Mouse (Mus musculus): ENCODE results near the gene Dcbld1.

Gene Dcbld1

DNA sequence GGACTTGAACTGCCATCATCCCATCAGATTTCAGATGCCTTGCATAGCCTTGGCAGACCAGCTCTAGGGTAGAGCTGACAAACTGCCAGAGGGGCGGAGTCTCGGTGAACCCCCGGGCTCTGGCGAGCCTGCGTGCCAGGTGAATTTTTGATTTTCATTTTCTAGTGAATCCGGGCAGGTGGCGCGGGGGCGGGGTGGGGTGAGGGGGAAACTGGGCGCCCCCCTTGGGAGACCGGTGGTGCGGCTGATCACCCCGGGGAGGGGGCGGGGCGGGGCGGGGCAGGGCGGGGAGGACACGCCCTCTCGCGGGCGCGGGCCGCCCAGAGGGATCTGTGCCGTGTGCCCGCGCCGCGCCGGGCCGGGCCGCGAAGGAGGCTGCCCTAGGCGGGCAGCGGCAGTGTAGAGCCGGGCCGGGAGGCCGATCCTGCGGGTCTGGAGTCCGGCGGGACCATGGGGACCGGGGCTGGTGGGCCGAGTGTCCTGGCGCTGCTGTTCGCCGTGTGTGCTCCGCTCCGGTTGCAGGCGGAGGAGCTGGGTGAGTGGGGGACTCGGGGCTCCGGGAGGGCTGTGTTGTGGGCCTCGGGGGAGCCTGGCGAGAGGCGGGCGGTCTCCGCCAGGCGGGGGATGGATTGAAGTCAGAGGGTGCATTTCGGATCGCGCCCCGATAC lies at the start of gene Dcbld1:
Gene Dcbld1, plus strand, starts transcription at position 319 of the 668 bp plus-strand sequence.
- ChIA-PET POLR2A (interaction anchor here (0.5 to 6.0 kb wide), 49 partner anchors 9 to 1295 kb away, joined by 3 to 63 read pairs (median 4); partner anchors contain the start of genes Gopc (in 3 of the 4) and Nus1 (in 2 of the 4)), CTCF (interaction anchor here in 3 of 4 experiments (0.6 to 2.6 kb wide), 26 partner anchors 9 to 149 kb away, joined by 3 to 14 read pairs (median 4); partner anchors contain the start of gene Gopc (in 1 of the 3))

DNA sequence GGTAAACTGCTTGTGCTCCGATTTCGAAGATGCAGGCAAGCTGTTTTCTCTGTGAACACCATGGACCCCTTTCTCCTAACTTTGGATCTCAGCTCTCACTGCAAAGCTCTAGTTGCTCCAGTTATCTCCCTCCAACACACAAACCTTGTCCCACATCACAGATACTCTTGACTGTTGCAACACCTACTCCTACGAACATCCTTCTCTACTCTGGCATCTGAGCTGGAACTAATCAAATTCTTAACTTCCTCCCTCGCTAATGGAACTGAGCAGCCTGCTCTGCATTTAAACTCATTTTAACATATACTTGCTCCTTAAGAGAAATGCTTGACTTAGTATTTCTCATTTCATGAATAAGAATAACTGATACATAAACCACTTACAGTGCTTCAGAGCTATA lies 47.5 kb upstream of the Dcbld1 start:
- CTCF ChIA-PET: interaction anchor here in 1 of 4 experiments (1.1 kb wide), 1 partner anchor 166 kb away, joined by 4 read pairs; no protein-coding TSS in a partner anchor

GRCm38 (mm10) chr10:52194957-52195852 lies 38.2 kb upstream of the Dcbld1 start, which contains the start of gene Ros1:
Gene Ros1 (minus strand): TSS chr10:52195244.
- CTCF ChIA-PET: interaction anchor here in 1 of 4 experiments (1.6 kb wide), 1 partner anchor 22 kb away, joined by 5 read pairs; no protein-coding TSS in a partner anchor
- POLR2A ChIA-PET: interaction anchor here in 1 of 4 experiments (1.0 kb wide), 1 partner anchor 157 kb away, joined by 7 read pairs; no protein-coding TSS in a partner anchor

More for the DNA sequence above, 47.5 kb upstream of the Dcbld1 start:
- POLR2A ChIA-PET: no interaction called here

- CTCF ChIA-PET: interaction anchor here in 2 of 4 experiments (1.0 to 3.6 kb wide), 2 partner anchors 12 kb away, joined by 3 to 18 read pairs; no protein-coding TSS in a partner anchor
- POLR2A ChIA-PET: interaction anchor here in 1 of 4 experiments (1.6 kb wide), 1 partner anchor 10 kb away, joined by 4 read pairs; no protein-coding TSS in a partner anchor
Observed at GRCm38 (mm10) chr10:52204006-52204405, 29.4 kb upstream of the Dcbld1 start.

DNA sequence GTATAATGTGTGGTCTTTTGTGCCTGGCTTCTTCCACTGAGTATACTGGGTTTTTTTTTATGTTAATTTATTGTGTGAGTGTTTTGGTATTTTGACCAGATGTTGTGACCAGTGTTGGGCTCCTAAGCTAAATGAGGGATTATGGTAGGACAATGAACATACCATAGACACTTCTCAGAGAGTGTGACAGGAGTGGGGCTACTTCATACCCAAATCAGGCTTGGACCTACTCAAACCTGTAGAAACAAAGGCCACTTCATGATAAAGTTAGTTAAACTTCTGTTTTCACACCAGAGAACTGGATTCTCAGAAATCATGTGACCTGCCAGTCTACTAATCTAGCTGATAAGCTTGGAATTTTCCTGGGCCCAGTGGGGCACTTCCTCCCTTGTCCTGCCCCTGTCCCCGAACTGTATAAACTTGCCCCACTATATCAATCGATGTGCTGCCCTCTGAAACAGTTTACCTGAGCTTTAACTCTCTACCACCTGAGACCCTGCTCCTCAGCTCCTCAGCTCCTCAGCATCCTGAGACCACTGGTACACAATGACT lies 18.1 kb upstream of the Dcbld1 start:
- ChIA-PET POLR2A (interaction anchor here in 1 of 4 experiments (1.6 kb wide), 1 partner anchor 11 kb away, joined by 4 read pairs; no protein-coding TSS in a partner anchor), CTCF (interaction anchor here in 3 of 4 experiments (0.8 to 3.6 kb wide), 9 partner anchors 17 to 167 kb away, joined by 3 to 24 read pairs (median 6); partner anchors contain the start of gene Gopc (in 2 of the 3))

DNA sequence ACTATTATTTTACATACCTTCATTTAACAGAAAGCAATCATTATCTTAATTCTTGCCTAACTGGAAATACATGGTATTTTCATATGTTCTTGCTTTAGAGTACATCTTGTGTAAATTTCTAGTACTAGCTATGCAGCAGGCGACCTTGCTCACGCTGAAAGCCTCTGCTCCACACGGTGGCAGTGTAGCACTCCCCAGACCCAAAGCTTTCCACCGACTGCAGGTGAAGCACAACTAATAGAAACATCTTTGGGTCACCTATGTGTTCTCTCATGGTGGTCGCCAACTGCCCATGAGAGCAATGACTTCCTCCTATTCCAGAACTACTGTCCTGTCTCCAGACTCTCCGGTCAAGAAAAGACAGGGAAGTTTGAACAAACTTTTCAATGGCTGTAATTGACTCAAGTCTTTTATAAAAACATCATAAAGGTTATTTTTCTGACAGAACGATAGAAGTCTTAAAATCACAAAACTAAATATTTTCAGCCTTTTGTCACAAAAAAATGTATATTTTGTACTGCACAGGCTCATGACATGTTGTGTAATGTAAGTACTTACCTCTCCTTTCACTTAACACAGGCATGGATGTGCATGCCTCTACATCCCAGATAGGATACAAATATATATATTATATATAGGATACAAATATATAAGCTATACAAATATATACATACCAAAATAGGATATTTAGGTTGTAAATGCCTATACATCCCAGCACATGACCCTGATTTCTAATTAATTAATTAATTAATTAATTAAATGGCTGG lies 16.4 kb upstream of the Dcbld1 start:
- POLR2A ChIA-PET: interaction anchor here (0.5 to 1.9 kb wide), 15 partner anchors 16 to 209 kb away, joined by 3 to 18 read pairs (median 3); partner anchors contain the start of genes Gopc (in 2 of the 4) and Dcbld1 (in 1 of the 4)

GRCm38 (mm10) chr10:52217564-52217934 lies 15.9 kb upstream of the Dcbld1 start:
- POLR2A ChIA-PET: interaction anchor here in 2 of 4 experiments (0.6 to 1.9 kb wide), 6 partner anchors 16 to 167 kb away, joined by 3 to 18 read pairs (median 4); partner anchors contain the start of genes Dcbld1 (in 1 of the 2) and Gopc (in 1 of the 2)
- CTCF ChIA-PET: interaction anchor here (0.9 to 3.6 kb wide), 15 partner anchors 15 to 175 kb away, joined by 3 to 27 read pairs (median 8); partner anchors contain the start of genes Gopc (in 2 of the 4) and Dcbld1 (in 1 of the 4)

More for the DNA sequence above, 16.4 kb upstream of the Dcbld1 start:
- CTCF ChIA-PET: interaction anchor here (0.5 to 3.6 kb wide), 64 partner anchors 10 to 200 kb away, joined by 3 to 27 read pairs (median 4); partner anchors contain the start of genes Gopc (in 4 of the 4), Nus1 (in 2 of the 4), Dcbld1 (in 1 of the 4) and Ros1 (in 1 of the 4)

GRCm38 (mm10) chr10:52219600-52219999 lies 13.8 kb upstream of the Dcbld1 start:
- ChIA-PET CTCF (no interaction called here), POLR2A (interaction anchor here in 1 of 4 experiments (1.0 to 1.1 kb wide), 2 partner anchors 13 to 162 kb away, joined by 4 read pairs; partner anchors contain the start of gene Gopc)

DNA sequence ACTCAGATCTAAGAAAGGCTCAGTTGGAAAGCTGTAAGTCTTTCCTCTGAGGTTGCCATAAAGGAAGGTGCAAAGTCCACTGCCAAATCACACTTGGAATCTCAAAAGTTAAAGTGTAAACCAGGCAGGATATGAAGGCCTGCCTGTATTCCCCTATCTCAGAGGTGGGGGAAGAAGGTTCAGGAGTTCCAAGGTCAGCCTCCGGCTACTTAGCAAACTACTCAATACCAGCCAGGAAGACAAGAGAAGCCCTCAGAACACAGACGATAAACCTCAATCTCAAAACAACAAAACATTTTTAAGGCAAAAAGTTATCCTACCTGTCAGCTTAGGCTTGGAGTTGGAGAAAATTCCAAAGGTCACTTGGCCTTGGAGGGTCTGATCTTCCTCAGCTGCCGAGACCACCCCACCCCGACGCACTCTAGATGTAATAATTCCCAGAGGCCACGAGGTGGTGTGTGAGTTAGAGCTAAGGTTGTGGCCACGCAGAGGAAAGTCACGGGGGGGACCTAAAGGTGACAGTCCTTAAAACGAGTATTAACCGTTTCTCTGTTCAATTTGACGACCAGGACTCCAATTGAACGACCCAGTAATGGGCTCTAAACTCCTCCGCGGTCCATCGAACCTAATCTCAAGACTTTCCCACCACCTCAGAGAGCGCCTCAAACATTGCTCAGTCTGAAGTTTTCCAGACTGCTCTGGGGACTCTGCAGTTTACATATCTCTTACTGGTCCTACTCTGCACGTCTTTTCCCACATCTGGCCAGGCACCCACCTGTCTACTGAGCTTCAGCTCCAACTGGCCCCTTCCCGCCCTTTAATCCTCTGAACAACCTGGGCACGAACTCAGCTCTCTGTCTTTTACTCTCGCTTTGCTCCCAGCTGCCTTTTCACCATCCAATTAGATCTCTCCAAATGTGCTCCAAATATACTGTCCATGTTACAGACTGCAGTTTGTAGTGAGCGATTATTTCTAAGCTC lies 933 bp upstream of the Dcbld1 start:
- CTCF ChIA-PET: interaction anchor here (0.5 to 2.6 kb wide), 32 partner anchors 10 to 150 kb away, joined by 3 to 14 read pairs (median 4); partner anchors contain the start of gene Gopc (in 1 of the 4)
- POLR2A ChIA-PET: interaction anchor here (0.5 to 6.0 kb wide), 45 partner anchors 10 to 1294 kb away, joined by 3 to 63 read pairs (median 4); partner anchors contain the start of genes Gopc (in 3 of the 4) and Nus1 (in 2 of the 4)

GRCm38 (mm10) chr10:52233969-52234653 lies 692 bp downstream of the Dcbld1 start:
- ChIA-PET POLR2A (interaction anchor here (0.6 to 6.0 kb wide), 31 partner anchors 9 to 184 kb away, joined by 3 to 63 read pairs (median 5); partner anchors contain the start of genes Gopc (in 2 of the 4) and Nus1 (in 1 of the 4)), CTCF (interaction anchor here in 2 of 4 experiments (1.0 to 2.6 kb wide), 8 partner anchors 12 to 119 kb away, joined by 3 to 13 read pairs (median 6); no protein-coding TSS in a partner anchor)

DNA sequence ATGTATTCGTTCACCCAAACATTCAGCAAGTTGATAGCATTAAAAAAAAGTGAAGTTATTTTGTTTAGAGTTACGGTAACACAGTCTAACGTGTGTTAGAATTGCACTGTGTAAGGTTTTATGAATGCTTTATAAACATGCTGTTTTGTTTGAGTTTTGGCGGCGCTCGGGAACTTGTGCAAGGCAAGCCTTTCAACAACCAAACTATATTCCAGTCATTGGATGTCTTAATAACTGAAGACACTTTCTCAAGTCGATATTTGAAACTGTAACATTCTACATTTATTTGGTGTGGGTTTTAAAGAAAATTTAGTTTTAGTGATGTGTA lies 1.2 kb downstream of the Dcbld1 start:
- ChIA-PET POLR2A (interaction anchor here (0.6 to 6.0 kb wide), 19 partner anchors 9 to 183 kb away, joined by 3 to 63 read pairs (median 5); partner anchors contain the start of gene Nus1 (in 1 of the 4)), CTCF (interaction anchor here in 2 of 4 experiments (0.6 to 1.6 kb wide), 2 partner anchors 119 to 148 kb away, joined by 3 to 4 read pairs; no protein-coding TSS in a partner anchor)

GRCm38 (mm10) chr10:52235461-52235860 lies 2.0 kb downstream of the Dcbld1 start:
- ChIA-PET CTCF (interaction anchor here in 2 of 4 experiments (0.7 kb wide), 2 partner anchors 49 to 91 kb away, joined by 3 to 7 read pairs; no protein-coding TSS in a partner anchor), POLR2A (interaction anchor here in 3 of 4 experiments (0.6 to 6.0 kb wide), 8 partner anchors 10 to 1642 kb away, joined by 3 to 63 read pairs (median 6); no protein-coding TSS in a partner anchor)

DNA sequence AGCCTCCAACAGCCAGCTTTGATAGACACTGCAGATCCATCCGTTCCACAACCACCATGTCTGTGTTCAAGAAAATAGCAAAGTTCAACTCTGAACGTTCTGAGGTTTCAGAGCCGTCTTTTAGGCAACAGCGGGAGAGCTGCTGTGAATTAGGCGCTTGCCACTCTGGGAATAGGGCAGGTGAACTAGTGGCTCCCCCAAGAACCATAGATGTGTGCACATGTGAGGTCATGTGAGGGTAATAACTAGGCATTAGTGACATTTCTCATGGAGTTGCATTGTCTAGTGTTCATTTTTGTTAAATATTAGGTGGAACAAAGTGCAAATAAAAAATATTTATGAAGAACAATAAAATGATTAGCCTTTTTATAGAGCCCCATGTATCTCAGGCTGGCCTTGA lies 8.6 kb downstream of the Dcbld1 start:
- ChIA-PET POLR2A (interaction anchor here (0.6 to 7.0 kb wide), 9 partner anchors 7 to 73 kb away, joined by 3 to 63 read pairs (median 5); partner anchors contain the start of gene Dcbld1 (in 2 of the 4)), CTCF (interaction anchor here in 1 of 4 experiments (1.0 kb wide), 2 partner anchors 9 to 36 kb away, joined by 4 read pairs; partner anchors contain the start of gene Dcbld1)

GRCm38 (mm10) chr10:52242680-52243323 lies 9.4 kb downstream of the Dcbld1 start:
- CTCF ChIA-PET: interaction anchor here in 3 of 4 experiments (0.9 to 1.2 kb wide), 4 partner anchors 10 to 26 kb away, joined by 3 to 4 read pairs (median 3); partner anchors contain the start of gene Dcbld1 (in 2 of the 3)
- POLR2A ChIA-PET: interaction anchor here (0.6 to 7.0 kb wide), 15 partner anchors 8 to 72 kb away, joined by 3 to 63 read pairs (median 4); partner anchors contain the start of gene Dcbld1 (in 2 of the 4)

All from embryonic stem cell, embryonic (primary cell).